Mouse (Mus musculus) cerebellum, adult 9-11 months (tissue): ENCODE results near the gene Cep152.

Experiments used
- DNase-seq: peaks from one replicate; pipeline ENCODE4 v3.0.0; 2022

Cep152 gene

GRCm38 (mm10) chr2:125548806-125549578 lies 75.9 kb downstream of the Cep152 start:
- no peak for DNase-seq

- DNase-seq = no peak
Measured at GRCm38 (mm10) chr2:125544986-125545385, 79.9 kb downstream of the Cep152 start.

GRCm38 (mm10) chr2:125543646-125544045 lies 81.3 kb downstream of the Cep152 start:
- DNase-seq = no peak

GRCm38 (mm10) chr2:125541451-125541850 lies 83.5 kb downstream of the Cep152 start:
- no peak for DNase-seq

GRCm38 (mm10) chr2:125540579-125540978 lies 84.3 kb downstream of the Cep152 start:
- DNase-seq = no peak

GRCm38 (mm10) chr2:125539640-125540039 lies 85.3 kb downstream of the Cep152 start:
- no peak for DNase-seq

GRCm38 (mm10) chr2:125530665-125531064 lies 94.2 kb downstream of the Cep152 start:
- DNase-seq = no peak

- no peak for DNase-seq
Measured at GRCm38 (mm10) chr2:125526566-125526965, 98.3 kb downstream of the Cep152 start.

GRCm38 (mm10) chr2:125525484-125525883 lies 99.4 kb downstream of the Cep152 start:
- no peak for DNase-seq

GRCm38 (mm10) chr2:125516594-125516993 lies 108.3 kb downstream of the Cep152 start:
- DNase-seq = no peak

GRCm38 (mm10) chr2:125515291-125516057 lies 109.4 kb downstream of the Cep152 start:
- no peak for DNase-seq

- DNase-seq = no peak
Measured at GRCm38 (mm10) chr2:125514391-125514790, 110.5 kb downstream of the Cep152 start.
